Mouse (Mus musculus): ENCODE measurements at regions not wholly inside any gene's neighbourhood (a gene's known extent, or its start where the extent isn't known, plus 50 kb on each side); places are given as distances from the start of the nearest gene placed in this dataset.

- TF ChIP-seq POLR2A (IDR thresholded peaks at IDR 0.05; ENCODE audit: borderline replicate concordance, extremely low read depth, insufficient read depth, insufficient read length, poor library complexity, severe bottlenecking) (no peak), CTCF (IDR thresholded peaks at IDR 0.05; ENCODE audit: borderline replicate concordance, extremely low read depth, insufficient read depth, insufficient read length) (no peak)
Measured at GRCm38 (mm10) chr3:125093010-125093630, 310.8 kb upstream of the Ndst4 start.

All from brain, embryonic 14.5 days (tissue).